Comparison of ENCODE assay signal across 9 mouse cellular contexts in the genomic region with DNA sequence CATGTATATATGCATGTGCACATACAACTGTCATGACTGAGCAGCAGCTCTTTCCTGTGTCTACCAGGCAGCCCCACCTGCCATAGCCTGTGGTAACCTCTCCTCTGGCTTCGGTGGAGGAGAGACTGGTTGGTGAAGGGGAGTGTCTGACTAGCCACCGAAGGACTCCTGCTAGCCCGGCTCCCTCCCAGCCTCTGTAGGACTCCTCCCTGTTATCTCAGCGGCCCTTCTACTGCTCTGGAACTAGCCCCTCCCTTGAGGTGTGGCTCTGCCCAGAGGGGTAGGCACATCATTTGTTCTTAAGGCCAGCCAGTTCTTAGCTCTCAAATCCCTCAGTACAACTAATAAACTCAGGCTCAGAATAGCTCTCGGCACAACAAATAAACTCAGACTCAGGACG. TPM values are rescaled to one million over a fixed set of nuclear protein-coding genes. Genes with fewer than 3 reads are reported as not detected.
DNase-seq lines count a peak whose midpoint lies in the region; ATAC-seq and TF ChIP-seq lines count a peak whose summit lies in the region.
"Had no signal": no experiment of that assay in that cellular context is flagged by ENCODE, and none has a peak within 500 bp of the region (broad histone marks: within the 10 kb centered on the region; RNA-seq: fewer than 3 reads in every experiment).

No protein-coding gene starts in this region.

- WGBS in heart, embryonic 10.5 days: 34% methylated on average over 6 of the region's 6 CpGs
- 58% methylated on average over 6 of the region's 6 CpGs for WGBS in forebrain, embryonic 14.5 days
- WGBS in thymus, adult 2 months: 88% methylated on average over 6 of the region's 6 CpGs

- no peak for TF ChIP-seq POLR2A in thymus, adult 2 months (IDR thresholded peaks at IDR 0.05; ENCODE audit: control insufficient read depth, extremely low read depth, insufficient read depth, low read length, poor library complexity)

- H3K27me3 ChIP-seq in heart, embryonic 10.5 days (ENCODE audit: insufficient read depth, poor library complexity, severe bottlenecking): peaks cover 1% of the 10 kb centered on the region; the same call in 1 of the 2 replicates
- no peaks in the 10 kb centered on the region for H3K27me3 ChIP-seq in erythroblast, embryonic 14.5 days (ENCODE audit: control insufficient read depth)
- no peaks in the 10 kb centered on the region for H3K27me3 ChIP-seq in forebrain, embryonic 14.5 days (replicated peaks; ENCODE audit: control insufficient read depth, insufficient read depth, low read length)
- H3K27me3 ChIP-seq in thymus, adult 2 months (ENCODE audit: control insufficient read depth, insufficient read depth, low read length): no peaks in the 10 kb centered on the region

- DNase-seq in heart, embryonic 10.5 days (ENCODE audit: low spot score): peak; percentile 86
- DNase-seq in heart, adult 8-10 months (ENCODE audit: low spot score): no peak
- DNase-seq in ES-E14 (ENCODE audit: low read depth, low spot score): no peak
- no peak for DNase-seq in forebrain, embryonic 14.5 days (ENCODE audit: low spot score)
- DNase-seq in layer of hippocampus, adult 8-10 months (ENCODE audit: low spot score in 2 of 2): no peak
- DNase-seq in thymus, adult 2 months: no peak
- DNase-seq: lung, adult 18-20 months had no signal

- in situ Hi-C loops in ES-E14 (cut with MboI; ENCODE audit: low sequenced_read_pairs in 2 of 2, unreplicated experiment in 2 of 2): no loop called here

- no peaks in the 10 kb centered on the region for H3K9me3 ChIP-seq in heart, embryonic 10.5 days
- H3K9me3 ChIP-seq in ES-E14 (ENCODE audit: control insufficient read depth, insufficient read depth, low read depth, low read length): no peaks in the 10 kb centered on the region
- no peaks in the 10 kb centered on the region for H3K9me3 ChIP-seq in erythroblast, embryonic 14.5 days (ENCODE audit: control insufficient read depth, low read length)
- no peaks in the 10 kb centered on the region for H3K9me3 ChIP-seq in forebrain, embryonic 14.5 days (replicated peaks; ENCODE audit: control insufficient read depth, low read length)

- H3K4me2 ChIP-seq in forebrain, embryonic 14.5 days (ENCODE audit: low read length): no peak overlapping the region

- peaks cover 10% of the 10 kb centered on the region; the same call in 1 of the 2 replicates for H3K36me3 ChIP-seq in heart, embryonic 10.5 days
- peaks cover 9% of the 10 kb centered on the region; the same call in 1 of the 2 replicates for H3K36me3 ChIP-seq in ES-E14 (ENCODE audit: control insufficient read depth, insufficient read depth, low read length, poor library complexity, severe bottlenecking)
- H3K36me3 ChIP-seq in erythroblast, embryonic 14.5 days (ENCODE audit: control insufficient read depth): peaks cover 44% of the 10 kb centered on the region
- no peaks in the 10 kb centered on the region for H3K36me3 ChIP-seq in forebrain, embryonic 14.5 days (ENCODE audit: control insufficient read depth, insufficient read depth, low read length)
- no peaks in the 10 kb centered on the region for H3K36me3 ChIP-seq in thymus, adult 2 months (ENCODE audit: control insufficient read depth, insufficient read depth, low read length)

- peak; percentile 94 for ATAC-seq in megakaryocyte-erythroid progenitor cell, adult 5-6 weeks (replicated peaks; ENCODE audit: low FRiP score, low TSS enrichment, poor library complexity, severe bottlenecking)
- ATAC-seq in forebrain, embryonic 14.5 days: no peak

- H3K27ac ChIP-seq in heart, embryonic 10.5 days: no peak overlapping the region; the same call in 1 of the 2 replicates
- peak overlapping the region; percentile 49 for H3K27ac ChIP-seq in ES-E14 (ENCODE audit: insufficient read depth, low read depth, low read length, poor library complexity, severe bottlenecking)
- H3K27ac ChIP-seq in forebrain, embryonic 14.5 days (ENCODE audit: low read depth, low read length): no peak overlapping the region
- H3K27ac ChIP-seq in thymus, adult 2 months (ENCODE audit: control insufficient read depth, insufficient read depth, low read length): no peak overlapping the region

- no peak overlapping the region for H3K4me3 ChIP-seq in heart, embryonic 10.5 days
- H3K4me3 ChIP-seq in ES-E14 (ENCODE audit: insufficient read depth in 1 of 2, low read depth in 1 of 2, low read length in 2 of 2, poor library complexity in 1 of 2, severe bottlenecking in 1 of 2): 0 out of 4 replicates have a peak overlapping the region, but pooled peaks have one; percentile 9 to 27
- H3K4me3 ChIP-seq in erythroblast, embryonic 14.5 days (replicated peaks): peak overlapping the region; percentile 53
- H3K4me3 ChIP-seq in forebrain, embryonic 14.5 days (ENCODE audit: low read depth, low read length): no peak overlapping the region
- no peak overlapping the region for H3K4me3 ChIP-seq in thymus, adult 2 months (ENCODE audit: control insufficient read depth, insufficient read depth, low read length)

- no peak overlapping the region for H3K9ac ChIP-seq in ES-E14 (ENCODE audit: insufficient read depth, low read depth, low read length, poor library complexity, severe bottlenecking)
- H3K9ac ChIP-seq in forebrain, embryonic 14.5 days (ENCODE audit: low read length): no peak overlapping the region

- TF ChIP-seq CTCF in thymus, adult 2 months (IDR thresholded peaks at IDR 0.05; ENCODE audit: borderline replicate concordance, control insufficient read depth, extremely low read depth, insufficient read depth, low read length, poor library complexity): no peak

- H3K4me1 ChIP-seq in heart, embryonic 10.5 days: peaks cover 25% of the 10 kb centered on the region
- peaks cover 17 to 40% of the 10 kb centered on the region in 2 experiments for H3K4me1 ChIP-seq in ES-E14 (ENCODE audit: control insufficient read depth in 2 of 2, insufficient read depth in 2 of 2, low read length in 2 of 2, poor library complexity in 1 of 2)
- H3K4me1 ChIP-seq in erythroblast, embryonic 14.5 days (ENCODE audit: control insufficient read depth): peaks cover 95% of the 10 kb centered on the region
- H3K4me1 ChIP-seq in forebrain, embryonic 14.5 days (ENCODE audit: control insufficient read depth, insufficient read depth, low read length): 0 out of 2 replicates have a peak, but pooled peaks cover 2% of the 10 kb centered on the region
- H3K4me1 ChIP-seq in thymus, adult 2 months (replicated peaks; ENCODE audit: control insufficient read depth, insufficient read depth, low read length): 0 out of 2 replicates have a peak, but pooled peaks cover 2% of the 10 kb centered on the region

TF ChIP-seq in ES-E14, 5 proteins besides CTCF, POLR2A, EP300 and RAD21:
- TF ChIP-seq HCFC1 (IDR thresholded peaks at IDR 0.05; ENCODE audit: borderline replicate concordance, insufficient read depth, low read length): no peak
- no peak for TF ChIP-seq MAFK (IDR thresholded peaks at IDR 0.05; ENCODE audit: insufficient read depth, low read depth, low read length)
- no peak for TF ChIP-seq ZC3H11A (IDR thresholded peaks at IDR 0.05; ENCODE audit: borderline replicate concordance, low read depth, low read length)

RNA-seq across cellular contexts. Expression of a gene that starts 7.3 kb away (rescaled TPM):
- 86.5 and 91.3 TPM in 2 replicates for polyA plus RNA-seq in heart, embryonic 10.5 days (2016; fragmentation: Nextera tagmentation; extraction: Ambion mirVana)
- 10 to 100 TPM; 74.6 to 80.8 (median 77.0) TPM for total RNA-seq in heart, adult 8-10 months (2022)
- total RNA-seq in ES-E14 (2012; rRNA removed): 26.9 and 30.3 TPM in 2 replicates
- polyA plus RNA-seq in erythroblast, embryonic 14.5 days (2012): 59.8 and 102 TPM in 2 replicates
- total RNA-seq in megakaryocyte-erythroid progenitor cell, adult 5-6 weeks (2014; fragmentation: Nextera tagmentation): 46.0 and 52.1 TPM in 2 replicates
- total RNA-seq in megakaryocyte-erythroid progenitor cell, adult 5-6 weeks (2017): 13.5 and 19.1 TPM in 2 replicates
- 23.6 and 23.7 TPM in 2 replicates for polyA plus RNA-seq in forebrain, embryonic 14.5 days (2014; fragmentation: Nextera tagmentation; extraction: Ambion mirVana)
- total RNA-seq in layer of hippocampus, adult 8-10 months (2022): 10 to 100 TPM; 12.8 to 19.8 (median 16.8) TPM
- 30.9 and 33.1 TPM in 2 replicates for polyA plus RNA-seq in thymus, adult 2 months (2012; rRNA removed)

RNA-seq across cellular contexts. Expression of a gene that starts 9.9 kb away (rescaled TPM):
- 25.5 and 28.6 TPM in 2 replicates for polyA plus RNA-seq in heart, embryonic 10.5 days (2016; fragmentation: Nextera tagmentation; extraction: Ambion mirVana)
- total RNA-seq in heart, adult 8-10 months (2022): 10 to 100 TPM in 2 of 4 experiments, 1 to 10 TPM in 2; 8.6 to 15.0 (median 11.0) TPM
- total RNA-seq in ES-E14 (2012; rRNA removed): 11.0 and 14.6 TPM in 2 replicates
- 15.0 and 24.8 TPM in 2 replicates for polyA plus RNA-seq in erythroblast, embryonic 14.5 days (2012)
- total RNA-seq in megakaryocyte-erythroid progenitor cell, adult 5-6 weeks (2014; fragmentation: Nextera tagmentation): 5.8 and 9.2 TPM in 2 replicates
- 1.4 and 2.2 TPM in 2 replicates for total RNA-seq in megakaryocyte-erythroid progenitor cell, adult 5-6 weeks (2017)
- 35.3 and 39.7 TPM in 2 replicates for polyA plus RNA-seq in forebrain, embryonic 14.5 days (2014; fragmentation: Nextera tagmentation; extraction: Ambion mirVana)
- total RNA-seq in layer of hippocampus, adult 8-10 months (2022): 10 to 100 TPM in 3 of 4 experiments, 1 to 10 TPM in 1; 9.4 to 16.6 (median 13.1) TPM
- 62.9 and 63.8 TPM in 2 replicates for polyA plus RNA-seq in thymus, adult 2 months (2012; rRNA removed)

RNA-seq across cellular contexts. Expression of a gene that starts 45.4 kb away (rescaled TPM):
- 77.3 and 80.5 TPM in 2 replicates for polyA plus RNA-seq in heart, embryonic 10.5 days (2016; fragmentation: Nextera tagmentation; extraction: Ambion mirVana)
- 10 to 100 TPM; 29.8 to 35.3 (median 31.1) TPM for total RNA-seq in heart, adult 8-10 months (2022)
- 42.6 and 50.0 TPM in 2 replicates for total RNA-seq in ES-E14 (2012; rRNA removed)
- 1.3 and 1.8 TPM in 2 replicates for polyA plus RNA-seq in erythroblast, embryonic 14.5 days (2012)
- total RNA-seq in megakaryocyte-erythroid progenitor cell, adult 5-6 weeks (2014; fragmentation: Nextera tagmentation): 33.3 and 41.4 TPM in 2 replicates
- total RNA-seq in megakaryocyte-erythroid progenitor cell, adult 5-6 weeks (2017): 78.6 and 101 TPM in 2 replicates
- polyA plus RNA-seq in forebrain, embryonic 14.5 days (2014; fragmentation: Nextera tagmentation; extraction: Ambion mirVana): 67.8 and 68.2 TPM in 2 replicates
- total RNA-seq in layer of hippocampus, adult 8-10 months (2022): 10 to 100 TPM; 25.3 to 27.8 (median 27.1) TPM
- polyA plus RNA-seq in thymus, adult 2 months (2012; rRNA removed): 72.9 and 76.7 TPM in 2 replicates

Comparison
In these comparisons a context has a peak if more than half of its experiments do, and no peak if none do; other contexts are left out.
1. H3K4me3 ChIP-seq: peak in ES-E14 (2 of 2) and erythroblast, embryonic 14.5 days (single experiment); none in heart, embryonic 10.5 days (single experiment), forebrain, embryonic 14.5 days (single experiment) and thymus, adult 2 months (single experiment).